Mouse (Mus musculus) C2C12 (cell line): ENCODE data around the gene Wee1.

ENCODE experiments used
- CTCF ChIP-seq: IDR thresholded peaks from one replicate; pipeline ENCODE4 v1.5.1; 2011; ENCODE audit not compliant: control insufficient read depth, insufficient read depth, insufficient read length
- FOSL1 ChIP-seq: IDR thresholded peaks from one replicate; pipeline ENCODE4 v1.8.0; 2011; ENCODE audit warnings: mild to moderate bottlenecking, low read length; ENCODE audit not compliant: poor library complexity, insufficient read depth, severe bottlenecking
- MAX ChIP-seq: IDR thresholded peaks from one replicate; pipeline ENCODE4 v1.6.1; 2011; ENCODE audit warnings: mild to moderate bottlenecking, control low read depth
- MYOG ChIP-seq: IDR thresholded peaks from one replicate; pipeline ENCODE4 v1.6.1; 2011; ENCODE audit not compliant: control insufficient read depth, insufficient read length; ENCODE audit errors: extremely low read depth
- USF1 ChIP-seq: IDR thresholded peaks from one replicate; pipeline ENCODE4 v1.6.1; 2011; ENCODE audit warnings: low read depth, mild to moderate bottlenecking, control low read depth, moderate library complexity

DNA sequence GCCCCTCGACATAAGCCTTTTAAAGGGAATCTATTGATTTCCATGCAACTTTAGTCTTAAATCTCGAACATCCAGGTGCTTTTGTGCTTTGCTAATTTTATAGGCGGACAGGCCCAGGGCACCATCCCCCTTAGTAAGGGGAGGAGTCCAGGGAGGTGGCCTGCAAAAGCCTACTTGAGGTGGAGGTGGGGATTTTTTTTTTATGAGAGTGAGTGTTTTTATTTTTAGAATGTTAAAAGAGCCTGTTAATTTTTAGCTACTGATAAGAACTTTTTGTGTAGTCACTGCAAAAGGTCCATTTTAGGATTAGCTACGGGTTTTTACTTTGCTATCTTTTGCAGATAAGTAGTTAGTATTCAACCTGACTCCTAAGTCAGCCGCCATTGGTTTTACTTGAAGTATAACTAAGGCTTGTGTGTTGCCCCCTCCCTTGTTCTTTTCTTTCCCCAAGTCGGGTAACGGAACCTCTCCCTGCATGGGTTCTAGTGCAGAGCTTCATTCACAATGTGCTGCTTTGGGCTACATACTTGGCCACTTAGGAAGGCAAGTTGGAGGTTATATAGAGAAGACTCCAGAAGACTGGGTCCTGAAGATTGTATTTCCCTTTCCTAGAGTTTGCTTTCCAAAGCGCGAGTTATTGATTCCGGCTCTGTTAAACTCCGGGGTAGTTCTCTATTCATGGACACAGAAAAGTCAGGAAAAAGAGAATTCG is 2.2 kb downstream of the Wee1 start:
- TF ChIP-seq CTCF (no peak), MAX (no peak), FOSL1 (no peak), USF1 (no peak), MYOG (no peak)
